Mouse (Mus musculus): ENCODE results near the gene Slc8b1.

Gene Slc8b1

GRCm38 (mm10) chr5:120567253-120567701, 56.3 kb downstream of the Slc8b1 start:
- no peak for DNase-seq (ENCODE audit: low read depth, low spot score)

GRCm38 (mm10) chr5:120567761-120568211, 56.8 kb downstream of the Slc8b1 start:
- DNase-seq (ENCODE audit: low read depth, low spot score) = no peak

- no peak for DNase-seq (ENCODE audit: low read depth, low spot score)
These were observed 57.4 kb downstream of the Slc8b1 start for GRCm38 (mm10) chr5:120568336-120568768.

- no peak for DNase-seq (ENCODE audit: low read depth, low spot score)
These were observed 58.0 kb downstream of the Slc8b1 start for GRCm38 (mm10) chr5:120568964-120569363.

- DNase-seq (ENCODE audit: low read depth, low spot score) = no peak
These were observed 58.8 kb downstream of the Slc8b1 start for GRCm38 (mm10) chr5:120569791-120570190.

GRCm38 (mm10) chr5:120570289-120570897, 59.4 kb downstream of the Slc8b1 start:
- no peak for DNase-seq (ENCODE audit: low read depth, low spot score)

GRCm38 (mm10) chr5:120571056-120571740, 60.2 kb downstream of the Slc8b1 start:
- DNase-seq (ENCODE audit: low read depth, low spot score) = no peak

GRCm38 (mm10) chr5:120574469-120575063, 63.6 kb downstream of the Slc8b1 start:
- no peak for DNase-seq (ENCODE audit: low read depth, low spot score)

- peak; percentile 47 for DNase-seq (ENCODE audit: low read depth, low spot score)
These were observed 65.9 kb downstream of the Slc8b1 start for GRCm38 (mm10) chr5:120576781-120577301.

- DNase-seq (ENCODE audit: low read depth, low spot score) = peak; percentile 62
These were observed 67.0 kb downstream of the Slc8b1 start for GRCm38 (mm10) chr5:120577935-120578441.

GRCm38 (mm10) chr5:120578504-120579081, 67.6 kb downstream of the Slc8b1 start:
- DNase-seq (ENCODE audit: low read depth, low spot score) = peak; percentile 83

- DNase-seq (ENCODE audit: low read depth, low spot score) = peak; percentile 66
These were observed 68.4 kb downstream of the Slc8b1 start for GRCm38 (mm10) chr5:120579211-120579897.

- DNase-seq (ENCODE audit: low read depth, low spot score) = no peak
These were observed 69.1 kb downstream of the Slc8b1 start for GRCm38 (mm10) chr5:120579898-120580626.

GRCm38 (mm10) chr5:120582002-120582401, 71.0 kb downstream of the Slc8b1 start:
- no peak for DNase-seq (ENCODE audit: low read depth, low spot score)

GRCm38 (mm10) chr5:120583511-120583910, 72.5 kb downstream of the Slc8b1 start:
- no peak for DNase-seq (ENCODE audit: low read depth, low spot score)
